Mouse (Mus musculus) spleen, adult 2 months (tissue): ENCODE data around the gene Pcsk4. TPM values are rescaled to one million over a fixed set of nuclear protein-coding genes. Genes with fewer than 3 reads are reported as not detected.

Experiments
- DNase-seq, 2 experiments: peaks; one replicate each; pipeline versions ENCODE4 v3.0.0 to v3.0.0-alpha.2; 2012 to 2021; ENCODE audit warnings: low spot score in 2 of 2, low read depth in 1 of 2
- H3K27ac ChIP-seq: fragments of 200-500 bp; 2 replicates; pipeline ENCODE4 v1.5.1; 2012; ENCODE audit warnings: low read length, inconsistent platforms; ENCODE audit not compliant: insufficient read depth
- H3K27me3 ChIP-seq: fragments of 200-500 bp; 2 replicates; pipeline ENCODE4 v1.6.1; 2012; ENCODE audit warnings: mild to moderate bottlenecking, moderate library complexity, low read length, inconsistent platforms; ENCODE audit not compliant: control insufficient read depth, insufficient read depth
- H3K36me3 ChIP-seq: fragments of 200-500 bp; 2 replicates; pipeline ENCODE4 v1.6.1; 2012; ENCODE audit warnings: mild to moderate bottlenecking, low read length, inconsistent platforms; ENCODE audit not compliant: control insufficient read depth, insufficient read depth
- H3K4me1 ChIP-seq: fragments of 200-500 bp; 2 replicates; pipeline ENCODE4 v1.6.1; 2011; ENCODE audit warnings: inconsistent platforms; ENCODE audit not compliant: control insufficient read depth, insufficient read depth, insufficient read length
- H3K4me3 ChIP-seq: fragments of 200-500 bp; 2 replicates; pipeline ENCODE4 v1.5.1; 2011; ENCODE audit warnings: mild to moderate bottlenecking, inconsistent platforms; ENCODE audit not compliant: insufficient read depth, insufficient read length; ENCODE audit errors: extremely low read depth
- CTCF ChIP-seq: fragments of 200-500 bp; IDR thresholded peaks from 2 replicates; pipeline ENCODE4 v1.5.1; 2011; ENCODE audit warnings: mild to moderate bottlenecking, inconsistent platforms; ENCODE audit not compliant: insufficient read depth, insufficient read length, insufficient replicate concordance; ENCODE audit errors: extremely low read depth
- POLR2A ChIP-seq: fragments of 200-500 bp; IDR thresholded peaks from 2 replicates; pipeline ENCODE4 v1.6.1; 2011; ENCODE audit warnings: low read depth, low read length, inconsistent platforms
- WGBS: fragments of 180-500 bp; shearing (Covaris S2); methylation state at CpG from one replicate; pipeline ENCODE4 v1.1.7; 2018; 5-methylcytosine and 5-hydroxymethylcytosine counted together
- polyA plus RNA-seq: library from polyadenylated mRNA; depleted of rRNA; stranded (reverse); fragments of >200 nt; gene quantifications from 2 replicates; pipeline ENCODE4 v1.2.3, GENCODE M21; 2012

Gene Pcsk4
- polyA plus RNA-seq, 1 experiment, result 6.2 TPM

- Histone ChIP-seq H3K27ac (no peak overlapping the region), H3K27me3 (no peaks in the 10 kb centered on the region; the same call in 1 of the 2 replicates), H3K4me3 (no peak overlapping the region), H3K36me3 (peaks cover 13% of the 10 kb centered on the region), H3K4me1 (peaks cover 33% of the 10 kb centered on the region)
- no peak for TF ChIP-seq CTCF
- TF ChIP-seq POLR2A, result no peak
- no peak for DNase-seq
- WGBS, result 71% methylated on average over 11 of the region's 11 CpGs
Observed at GRCm38 (mm10) chr10:80316359-80316781, 12.9 kb downstream of the Pcsk4 start.

- Histone ChIP-seq H3K27me3 (no peaks in the 10 kb centered on the region; the same call in 1 of the 2 replicates), H3K4me3 (no peak overlapping the region), H3K4me1 (peaks cover 25% of the 10 kb centered on the region), H3K36me3 (peaks cover 13% of the 10 kb centered on the region), H3K27ac (no peak overlapping the region)
- TF ChIP-seq POLR2A (no peak), CTCF (no peak)
- DNase-seq, result no peak
- WGBS, result 63% methylated on average over 27 of the region's 27 CpGs
Observed at GRCm38 (mm10) chr10:80315315-80315714, 14.0 kb downstream of the Pcsk4 start.

- TF ChIP-seq CTCF (no peak), POLR2A (no peak)
- 79% methylated on average over 16 of the region's 16 CpGs for WGBS
- DNase-seq, result no peak
- Histone ChIP-seq H3K27ac (no peak overlapping the region), H3K27me3 (no peaks in the 10 kb centered on the region; the same call in 1 of the 2 replicates), H3K4me3 (no peak overlapping the region), H3K4me1 (peaks cover 24% of the 10 kb centered on the region), H3K36me3 (peaks cover 13% of the 10 kb centered on the region)
Observed at GRCm38 (mm10) chr10:80314494-80315001, 14.8 kb downstream of the Pcsk4 start.

GRCm38 (mm10) chr10:80313627-80314201, 15.6 kb downstream of the Pcsk4 start:
- Histone ChIP-seq H3K36me3 (peaks cover 9% of the 10 kb centered on the region), H3K4me1 (peaks cover 17% of the 10 kb centered on the region), H3K27me3 (no peaks in the 10 kb centered on the region; the same call in 1 of the 2 replicates), H3K4me3 (peak overlapping the region; percentile 42), H3K27ac (peak overlapping the region; percentile 95)
- peak in 1 of 2 experiments; percentile 62 for DNase-seq
- 9% methylated on average over 20 of the region's 20 CpGs for WGBS
- TF ChIP-seq POLR2A (no peak), CTCF (no peak)

GRCm38 (mm10) chr10:80312586-80313504, 16.5 kb downstream of the Pcsk4 start:
- TF ChIP-seq POLR2A (no peak), CTCF (no peak)
- Histone ChIP-seq H3K4me1 (peaks cover 17% of the 10 kb centered on the region), H3K27me3 (no peaks in the 10 kb centered on the region; the same call in 1 of the 2 replicates), H3K27ac (peak overlapping the region; percentile 95), H3K4me3 (peak overlapping the region; percentile 42; the same call in 1 of the 2 replicates), H3K36me3 (peaks cover 2% of the 10 kb centered on the region)
- DNase-seq, result no peak
- WGBS, result 80% methylated on average over 54 of the region's 54 CpGs

GRCm38 (mm10) chr10:80311560-80311959, 17.7 kb downstream of the Pcsk4 start:
- Histone ChIP-seq H3K36me3 (no peaks in the 10 kb centered on the region), H3K27me3 (no peaks in the 10 kb centered on the region; the same call in 1 of the 2 replicates), H3K4me3 (no peak overlapping the region), H3K27ac (no peak overlapping the region), H3K4me1 (peaks cover 17% of the 10 kb centered on the region)
- no peak for TF ChIP-seq POLR2A
- no peak for TF ChIP-seq CTCF
- 89% methylated on average over 16 of the region's 16 CpGs for WGBS
- DNase-seq, result no peak
